Mouse (Mus musculus) fat pad, adult 2 months (tissue): ENCODE data around the gene Fmod.

Source experiments
- DNase-seq: peaks from one replicate; pipeline ENCODE4 v3.0.0-alpha.2; 2011; ENCODE audit warnings: low read depth, low spot score; ENCODE audit errors: extremely low read depth

Fmod gene

DNA sequence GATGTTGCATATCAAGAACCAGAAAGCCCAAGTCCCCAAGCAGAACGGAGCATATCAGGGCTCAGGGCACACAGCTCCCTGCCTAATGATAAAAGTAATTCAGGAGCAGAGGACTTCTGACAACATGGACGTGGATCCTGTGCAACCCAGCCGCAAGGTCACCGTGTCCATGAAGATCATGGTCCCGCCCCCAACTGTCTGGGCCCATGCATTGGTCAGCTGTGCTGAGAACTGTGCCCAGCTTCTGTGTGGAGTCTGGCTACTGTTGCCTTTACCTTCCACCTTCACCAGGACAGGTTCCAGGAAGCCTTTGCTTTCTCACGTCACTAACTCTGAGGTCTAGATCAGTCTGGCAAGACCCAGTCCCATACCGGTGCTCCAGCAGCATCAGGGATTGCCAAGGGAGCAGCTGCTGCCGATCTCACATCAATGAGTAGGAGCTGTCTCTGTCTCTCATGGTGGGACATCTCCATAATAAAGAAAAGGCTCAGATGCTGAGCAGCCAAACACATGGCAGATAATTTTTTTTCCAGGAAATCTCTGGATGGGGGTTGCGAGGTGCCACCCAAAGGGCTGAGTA, 18.7 kb downstream of the Fmod start:
- no peak for DNase-seq

DNA sequence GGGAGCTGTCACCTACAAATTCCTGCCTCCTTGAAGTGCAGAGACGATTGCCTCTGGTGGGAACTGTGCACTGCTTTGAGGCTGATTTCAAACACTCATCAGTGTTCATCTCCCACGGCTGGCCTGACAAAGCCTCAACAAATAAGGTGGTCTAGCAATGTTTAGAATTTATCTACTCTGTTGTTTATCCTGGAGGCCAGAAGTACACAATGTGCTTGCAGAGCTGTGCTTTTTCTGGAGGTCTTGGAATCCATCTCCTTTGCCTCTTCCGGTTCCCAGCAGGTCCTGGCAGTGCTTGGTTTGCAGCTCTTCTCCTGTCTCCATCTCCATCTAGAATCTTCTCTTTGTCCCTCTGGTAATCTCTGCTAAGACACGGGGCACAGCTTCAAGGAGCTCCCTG, 19.2 kb downstream of the Fmod start:
- no peak for DNase-seq

DNA sequence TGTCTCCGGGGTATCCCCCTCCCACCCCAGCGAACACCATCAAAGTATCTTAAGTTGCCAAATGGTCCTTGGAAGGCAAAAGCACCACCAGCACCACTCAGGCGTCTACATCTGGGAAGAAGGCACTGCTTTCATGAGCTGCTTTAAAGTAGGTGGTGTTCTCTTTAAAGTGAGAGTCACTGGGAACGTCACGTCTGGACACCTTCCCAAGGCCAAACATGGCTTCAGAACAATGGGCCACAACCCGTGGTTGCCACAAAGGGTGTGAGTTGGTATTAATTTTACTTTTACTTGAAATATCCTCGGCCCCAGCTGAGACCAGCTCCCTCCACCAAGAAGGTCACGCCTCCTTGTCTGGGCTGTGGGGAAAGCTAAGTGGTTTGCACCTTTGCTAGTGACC, 20.7 kb downstream of the Fmod start:
- DNase-seq = no peak

DNA sequence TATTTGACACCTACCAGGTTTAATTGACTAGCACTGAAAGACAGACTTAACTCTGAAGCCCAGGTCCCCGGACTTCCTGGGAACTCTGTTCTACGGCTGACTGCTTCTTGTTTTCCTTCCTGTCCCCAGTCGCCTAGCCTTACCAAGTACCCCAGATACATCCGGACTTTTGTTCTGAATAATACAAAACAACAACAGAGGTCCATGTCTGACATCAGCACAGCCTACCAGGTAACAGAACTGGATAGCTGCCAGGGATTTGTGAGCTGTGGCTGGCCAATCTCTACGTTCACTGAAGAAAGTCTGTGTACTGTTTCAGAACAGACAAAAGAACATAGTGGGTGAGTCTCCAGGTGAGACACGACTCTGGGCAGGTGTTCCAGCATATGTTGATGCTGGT, 21.8 kb downstream of the Fmod start:
- no peak for DNase-seq

DNA sequence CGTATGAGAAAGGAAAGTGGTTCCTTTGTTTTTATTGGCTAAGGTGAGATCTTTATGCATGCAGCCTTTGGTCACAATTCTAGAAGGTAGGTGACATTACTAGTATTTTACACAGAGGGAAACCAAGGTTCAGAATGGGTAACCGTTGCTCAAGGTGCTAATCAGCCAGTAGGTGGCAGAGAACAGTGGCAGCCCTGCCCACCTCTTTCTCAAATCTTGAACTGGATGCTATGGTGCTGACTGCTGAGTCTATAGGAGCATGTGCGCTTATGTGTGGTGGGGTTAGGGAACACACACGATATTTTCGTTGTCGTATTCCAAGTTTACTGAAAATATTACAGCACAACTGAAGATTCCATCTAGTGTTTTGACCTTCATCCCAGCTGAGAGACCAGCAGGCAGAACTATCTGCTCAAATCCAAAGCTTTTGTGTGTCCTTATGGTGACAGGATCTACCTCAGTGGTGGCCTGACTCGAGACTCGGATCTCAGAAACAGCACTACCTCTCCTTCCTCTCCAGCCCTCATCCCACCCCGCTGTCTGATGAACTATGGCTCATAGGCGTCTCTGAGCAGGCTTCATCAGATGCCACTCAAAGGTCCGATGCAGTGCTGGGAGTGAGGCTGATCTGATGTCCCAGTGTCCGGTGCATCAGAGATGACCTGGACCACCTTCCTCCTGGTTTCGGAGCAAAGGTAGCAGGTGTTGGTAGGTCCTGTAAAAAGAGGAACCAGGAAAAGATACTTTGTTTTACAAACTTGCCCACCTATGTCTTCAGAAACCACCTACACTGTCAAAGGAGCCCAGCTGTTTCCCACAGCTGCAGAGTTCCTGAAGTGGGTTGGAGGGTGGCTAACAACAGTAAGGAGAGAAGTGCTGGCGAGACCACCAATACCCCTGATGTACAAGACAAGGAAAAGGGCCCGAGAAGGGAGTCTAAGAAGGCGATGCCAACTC, 23.0 kb downstream of the Fmod start:
- DNase-seq = no peak

DNA sequence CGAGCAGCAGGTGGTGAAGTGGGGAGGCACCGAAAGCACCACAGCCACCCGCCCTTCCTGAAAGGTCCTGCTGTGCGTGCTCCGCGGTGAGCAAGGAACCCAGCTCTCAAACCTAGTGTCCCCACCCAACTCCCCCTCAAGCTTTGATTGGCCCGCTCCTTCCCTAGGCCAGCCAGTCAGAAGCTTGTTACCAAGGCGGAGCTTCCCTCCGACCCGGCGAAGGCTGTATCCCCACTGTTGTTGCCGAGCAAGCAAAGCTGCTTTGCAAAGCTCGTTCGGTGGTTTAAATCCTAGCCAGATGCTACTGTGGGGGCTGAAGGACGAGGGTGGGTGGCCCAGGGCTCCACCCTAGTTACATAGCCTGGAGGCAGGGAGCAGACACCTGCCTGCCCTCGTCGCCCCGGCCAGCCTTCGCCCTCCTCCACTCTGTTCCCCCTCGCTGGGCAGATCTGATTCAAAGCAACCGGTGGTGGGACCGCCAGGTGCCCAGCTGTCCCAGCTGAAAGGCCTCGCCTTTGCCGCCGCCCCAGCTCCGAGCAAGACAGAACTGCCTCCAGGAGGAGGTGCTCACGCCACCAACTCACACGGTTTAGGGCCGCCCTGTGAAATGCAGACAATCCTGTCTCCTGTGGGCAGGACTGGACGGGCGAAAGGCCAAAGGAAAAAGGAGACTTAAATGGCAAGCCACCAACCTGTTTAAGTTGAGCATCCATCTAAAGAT, 24.0 kb downstream of the Fmod start:
- DNase-seq = no peak

DNA sequence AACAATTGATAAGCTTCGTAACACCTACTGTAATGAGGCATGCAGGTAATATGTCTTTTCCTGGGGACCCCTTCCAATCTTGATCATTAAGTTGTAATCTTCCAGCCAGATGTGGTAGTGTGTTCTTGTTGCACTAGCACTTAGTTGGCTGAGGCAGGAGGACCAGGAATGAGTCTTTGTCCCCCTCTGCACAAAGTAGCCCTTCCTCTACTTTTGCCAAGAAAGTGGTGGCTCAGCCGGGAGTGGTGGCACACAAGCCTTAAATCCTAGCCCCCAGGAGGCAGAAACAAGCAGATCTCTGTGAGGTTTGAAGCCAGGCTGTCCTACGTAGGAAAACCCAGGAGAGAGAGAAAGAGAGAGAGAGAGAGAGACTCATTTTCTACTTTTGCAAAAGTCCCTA, 24.9 kb downstream of the Fmod start:
- DNase-seq = no peak

DNA sequence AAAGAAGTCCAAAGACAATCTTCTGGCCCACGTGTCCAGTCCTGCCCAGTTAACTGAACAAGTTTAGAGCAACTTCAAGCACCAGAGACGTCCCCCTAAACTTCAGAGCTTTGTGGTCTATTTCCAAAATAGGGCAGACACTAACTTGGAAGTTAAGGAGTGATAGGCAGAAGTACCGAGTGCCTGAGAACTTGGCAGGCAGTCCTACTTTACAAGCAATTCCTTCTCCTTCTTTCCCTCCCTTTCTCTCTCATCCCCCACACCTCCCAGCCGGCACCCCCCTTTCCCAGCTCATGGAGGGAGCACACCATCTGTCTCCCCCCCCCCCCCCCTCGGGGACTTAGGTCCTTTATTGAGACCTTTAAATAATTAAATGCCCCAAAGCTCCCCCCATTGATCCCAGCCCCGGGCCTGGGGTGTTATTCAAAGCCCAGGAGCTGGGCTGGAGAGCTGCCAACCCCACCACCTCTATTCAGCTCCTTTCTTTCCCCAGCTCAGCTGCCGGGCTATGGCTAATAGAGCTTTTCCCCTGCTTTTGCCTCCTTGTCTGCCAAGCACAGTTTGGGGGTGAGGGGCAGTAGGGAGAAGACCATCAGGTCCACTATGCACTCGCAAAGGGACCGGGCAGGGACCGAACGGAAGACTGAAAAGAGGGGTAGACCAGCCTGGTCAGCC, 25.5 kb downstream of the Fmod start:
- no peak for DNase-seq

DNA sequence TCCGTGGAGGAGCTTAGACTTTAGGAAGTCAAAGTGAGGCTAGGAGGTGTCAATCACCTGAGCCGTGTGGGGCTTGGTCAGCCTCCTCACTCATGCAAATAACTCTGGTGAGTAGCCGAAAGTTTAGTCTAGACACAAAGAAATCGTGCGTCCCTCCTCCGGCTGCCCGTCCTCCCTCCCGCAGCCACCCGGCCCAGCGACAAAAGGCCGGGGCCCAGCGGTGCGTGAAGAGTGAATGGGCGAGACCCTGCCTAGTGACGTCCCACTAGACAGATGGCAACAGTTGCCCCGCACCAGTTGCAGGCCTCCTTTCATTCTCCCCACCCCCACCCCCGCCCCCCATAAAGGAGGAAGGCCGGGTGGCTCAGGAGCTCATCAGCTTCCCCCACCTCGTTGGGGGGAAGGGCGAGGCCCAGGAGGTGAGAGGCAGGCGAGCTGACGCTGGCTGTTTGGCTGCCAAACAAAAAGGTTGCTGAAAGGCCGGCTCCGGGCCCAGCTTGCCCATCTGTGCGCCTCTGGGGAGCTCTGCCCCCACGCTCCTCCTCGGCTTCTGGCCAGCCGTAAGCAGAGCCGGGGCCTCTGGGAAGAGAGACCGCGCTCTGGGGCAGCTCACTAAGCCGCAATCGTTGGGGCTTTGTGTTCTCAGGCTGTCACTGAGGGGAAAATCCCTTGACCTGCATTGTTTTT, 26.2 kb downstream of the Fmod start:
- DNase-seq = no peak

DNA sequence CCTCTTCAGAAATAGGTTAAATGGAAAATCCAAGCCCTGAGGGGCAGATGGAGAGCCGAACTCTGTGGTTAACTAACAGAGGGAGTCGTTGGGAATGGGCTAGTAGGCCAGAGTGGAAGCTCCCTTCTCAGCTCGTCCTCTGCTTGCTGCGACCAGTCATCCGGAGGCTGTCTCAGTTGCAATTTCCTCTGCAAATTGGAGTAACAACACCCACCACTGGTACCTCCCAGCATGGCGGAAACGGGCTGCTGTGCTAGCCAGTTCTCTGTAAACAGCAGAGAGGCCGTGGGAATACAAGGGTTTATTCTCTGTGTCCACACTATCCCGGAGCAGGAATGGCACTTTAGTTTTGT, 26.7 kb downstream of the Fmod start:
- DNase-seq = no peak

DNA sequence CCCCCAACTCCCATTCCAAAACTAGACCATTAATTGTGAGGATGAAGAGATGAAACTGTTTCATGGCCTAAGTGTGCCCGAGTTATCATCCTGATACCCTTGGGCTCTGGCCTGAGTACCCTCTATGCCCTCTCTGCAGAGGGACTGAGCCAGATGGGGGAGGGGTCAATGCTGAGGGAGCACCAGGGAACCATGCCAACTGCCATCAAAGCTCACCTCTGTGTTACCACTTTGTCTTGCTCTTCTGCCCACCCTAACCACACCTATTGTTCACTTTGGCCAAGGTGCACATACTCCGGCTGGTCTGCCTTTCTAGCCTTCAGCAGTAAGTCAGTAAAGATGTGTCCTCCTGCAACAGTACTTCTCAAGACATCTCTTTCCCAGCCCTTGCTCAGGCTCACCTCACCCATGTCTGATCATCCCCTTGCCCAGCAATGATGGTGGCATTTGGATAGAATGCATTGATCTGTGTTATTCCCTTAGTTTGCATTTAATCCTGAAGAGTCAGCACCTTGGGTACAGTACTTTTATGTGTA, 27.3 kb downstream of the Fmod start:
- no peak for DNase-seq

DNA sequence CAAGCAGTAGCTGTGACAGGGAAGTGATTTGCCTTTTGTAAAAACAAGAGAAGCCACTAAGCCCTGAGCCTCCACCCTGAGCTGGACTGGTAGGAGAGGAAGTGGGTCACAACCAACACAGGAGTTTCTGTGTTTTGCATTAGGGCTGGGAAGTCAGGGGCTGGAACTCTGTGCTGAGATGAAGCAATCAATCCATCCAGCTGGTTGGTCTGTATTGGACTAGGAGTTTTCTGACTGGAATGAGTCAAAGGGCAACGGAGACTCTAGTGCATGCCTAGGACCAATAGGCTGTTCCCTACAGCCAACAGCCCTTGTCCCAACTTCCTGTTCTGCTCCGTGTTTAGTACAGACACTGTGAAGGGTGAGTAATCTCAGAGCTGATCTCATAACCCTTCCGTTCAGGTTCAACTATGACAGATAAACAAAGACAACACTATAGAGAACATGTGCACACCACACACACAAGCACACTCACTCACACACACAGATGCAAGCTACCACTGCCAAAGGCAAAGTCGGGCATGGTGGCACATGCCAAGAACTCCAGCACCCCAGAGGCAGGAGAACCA, 28.3 kb downstream of the Fmod start:
- no peak for DNase-seq

DNA sequence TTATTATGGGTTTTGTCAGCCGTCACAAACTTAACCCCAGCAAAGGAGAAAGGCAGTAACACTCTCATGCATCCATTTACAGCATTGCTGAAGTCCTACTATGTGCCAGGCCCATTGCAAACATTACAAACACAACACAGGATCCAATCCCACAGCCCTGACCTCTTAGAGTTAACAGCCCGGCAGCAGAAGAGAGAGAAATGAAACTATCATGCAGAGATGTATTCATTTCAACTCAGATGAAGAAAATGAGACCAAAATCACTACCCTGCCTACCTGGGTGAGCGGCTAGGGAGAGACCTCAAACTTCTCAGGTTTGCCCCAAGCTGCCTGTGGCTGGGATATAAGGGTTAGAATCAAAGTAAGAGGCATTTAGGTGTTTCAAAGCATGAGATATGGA, 29.5 kb downstream of the Fmod start:
- DNase-seq = no peak

DNA sequence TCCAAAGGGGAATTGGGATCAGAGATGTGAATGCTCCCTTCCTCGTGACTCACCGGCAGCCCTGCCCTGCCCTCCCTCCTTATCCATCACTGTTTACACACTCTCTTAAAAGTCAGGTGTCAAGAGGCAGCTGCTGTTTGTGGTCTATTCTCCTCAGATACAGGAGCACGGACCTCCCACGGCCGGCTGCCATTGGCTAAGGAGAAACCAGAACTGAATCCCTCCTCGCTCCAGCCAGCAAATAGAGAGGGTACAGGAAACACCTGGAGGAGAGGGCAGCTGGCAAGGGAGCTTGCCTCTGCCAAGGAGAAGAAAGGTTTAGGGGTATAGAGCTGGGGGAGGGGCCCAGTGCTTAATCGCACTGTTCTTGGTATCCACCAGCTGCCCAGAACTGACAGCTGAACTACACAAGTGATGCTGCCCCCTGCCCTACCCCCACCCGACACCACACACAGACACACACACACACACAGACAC, 30.1 kb downstream of the Fmod start:
- no peak for DNase-seq

DNA sequence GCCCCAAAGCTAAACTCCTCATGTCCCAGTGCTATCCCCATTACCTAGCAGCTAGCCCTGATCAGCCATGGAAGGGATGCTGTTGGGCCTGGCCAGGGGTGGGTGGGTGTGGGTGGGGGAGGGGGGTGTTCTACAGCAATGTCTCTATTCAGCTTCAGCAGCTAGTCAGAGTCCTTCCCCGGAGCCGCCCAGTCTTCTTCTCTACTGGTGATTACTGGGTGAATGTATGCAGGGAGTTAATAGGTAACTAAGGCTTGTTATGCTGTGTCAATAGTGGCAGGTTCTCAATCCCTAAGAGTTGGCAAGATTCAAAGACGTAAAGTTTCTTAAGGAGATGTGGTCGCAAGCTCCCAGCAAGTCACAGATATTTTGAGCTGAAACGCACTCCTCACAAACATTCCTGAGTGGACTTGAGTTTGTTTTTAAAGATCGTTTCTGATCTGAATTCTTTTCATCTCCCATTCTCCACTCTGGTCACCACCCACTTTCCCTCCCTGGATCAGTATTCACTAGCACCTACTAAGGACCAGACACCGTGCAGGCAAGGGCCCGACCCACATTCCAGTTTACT, 33.1 kb downstream of the Fmod start:
- DNase-seq = no peak

DNA sequence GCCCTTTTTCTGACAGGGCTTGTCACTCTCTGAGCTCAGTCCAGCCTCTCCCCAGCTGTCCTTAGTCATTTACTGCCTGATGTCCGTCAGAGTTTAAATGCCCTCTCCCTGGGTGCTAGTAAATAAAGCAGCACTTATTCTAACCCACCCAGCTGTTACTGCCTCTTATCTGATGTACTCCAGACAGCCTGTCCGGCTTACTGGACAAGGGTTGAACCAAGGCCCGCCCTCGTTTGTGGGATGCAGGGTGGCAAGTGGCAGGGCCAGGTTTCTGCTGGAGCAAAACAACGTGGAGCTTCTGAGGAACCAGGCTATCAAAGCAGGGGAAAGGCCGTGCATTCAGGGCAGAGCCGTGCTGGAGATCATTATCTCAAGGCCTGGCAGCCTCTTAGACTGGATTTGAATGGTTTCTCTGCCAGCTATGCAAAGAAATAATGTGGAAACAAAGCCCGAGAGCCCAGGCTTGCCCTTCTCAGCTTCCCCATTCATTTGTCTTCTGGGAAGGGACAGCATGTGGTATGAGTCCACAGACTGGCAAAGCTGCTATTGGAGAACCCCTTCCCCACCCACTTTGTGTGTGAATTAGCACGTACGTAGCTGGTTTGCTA, 34.5 kb downstream of the Fmod start:
- no peak for DNase-seq

DNA sequence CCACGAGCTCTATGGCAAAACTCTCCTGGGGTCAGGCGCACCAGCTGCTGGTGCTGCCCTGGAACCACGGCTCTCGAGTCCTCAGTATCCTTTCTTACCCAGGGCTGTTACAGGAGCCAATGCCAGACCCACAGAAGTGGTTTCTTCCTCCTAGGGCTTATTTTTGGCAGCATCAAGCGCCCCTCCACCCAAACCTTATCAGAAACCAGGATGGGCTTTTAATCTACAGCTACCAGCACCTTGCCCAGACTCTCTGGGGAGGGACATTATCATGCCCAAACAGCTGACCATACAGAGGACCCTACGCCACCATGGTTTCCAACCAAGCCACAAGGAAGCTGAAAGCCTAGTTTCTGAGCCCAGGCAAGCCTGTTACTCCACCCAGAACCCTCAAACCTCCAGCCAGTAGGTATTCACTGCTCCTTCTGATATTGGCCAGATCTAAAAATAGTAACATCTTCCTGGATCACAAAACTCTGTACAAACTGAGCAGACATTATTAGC, 36.1 kb downstream of the Fmod start:
- DNase-seq = no peak

DNA sequence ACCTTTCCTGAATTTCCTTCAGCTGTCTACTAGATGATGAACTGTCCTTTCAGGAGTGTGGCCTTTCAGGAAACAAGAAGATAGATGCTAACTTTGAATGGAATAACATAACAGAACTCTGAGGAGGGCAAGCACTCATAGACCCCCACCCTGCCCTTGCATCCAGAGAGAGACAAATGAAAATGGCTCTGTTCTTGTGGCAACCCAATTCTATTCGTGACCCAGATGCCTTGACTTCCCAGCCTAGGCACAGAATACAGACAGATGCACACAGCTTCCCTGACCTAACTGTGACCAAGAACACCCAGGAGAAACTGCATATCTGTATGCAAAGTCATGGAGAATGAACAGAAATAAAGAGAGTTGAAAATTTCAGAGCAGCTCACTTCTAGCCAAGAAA, 36.6 kb downstream of the Fmod start:
- no peak for DNase-seq

DNA sequence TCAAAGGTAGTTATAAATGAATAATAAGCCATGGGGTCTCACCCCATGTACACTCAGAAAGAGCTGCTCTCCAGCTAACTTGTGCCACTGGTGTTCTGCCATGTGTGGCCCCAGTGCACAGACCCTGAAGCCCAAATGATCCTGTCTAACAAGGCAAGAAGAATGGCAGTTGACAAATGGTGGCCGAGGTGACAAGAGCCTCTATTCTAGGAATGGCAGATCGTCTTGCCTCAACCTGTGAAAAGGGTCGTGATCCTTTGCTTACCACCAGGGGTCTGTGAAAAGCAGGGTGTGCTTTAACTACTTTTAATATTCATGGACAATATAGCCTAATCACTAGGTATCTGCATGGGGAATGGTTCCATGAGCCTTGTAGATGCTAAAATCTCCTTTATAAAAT, 37.1 kb downstream of the Fmod start:
- DNase-seq = no peak
